Mouse (Mus musculus): ENCODE measurements around the gene Ntpcr. TPM values are rescaled to one million over a fixed set of nuclear protein-coding genes. Genes with fewer than 3 reads are reported as not detected.

Ntpcr gene
- polyA plus RNA-seq, 1 experiment from 2014 or later, result 31.3 TPM

GRCm38 (mm10) chr8:125699391-125700025 lies 30.3 kb upstream of the Ntpcr start:
- Histone ChIP-seq H3K9ac (ENCODE audit: low read length) (no peak overlapping the region), H3K4me2 (ENCODE audit: low read depth, low read length) (no peak overlapping the region), H3K4me1 (ENCODE audit: control insufficient read depth, insufficient read depth, low read length) (no peaks in the 10 kb centered on the region), H3K27me3 (ENCODE audit: control insufficient read depth, insufficient read depth, low read length) (no peaks in the 10 kb centered on the region), H3K4me3 (replicated peaks; ENCODE audit: low read length) (no peak overlapping the region), H3K9me3 (replicated peaks; ENCODE audit: control insufficient read depth, low read length) (0 out of 2 replicates have a peak, but pooled peaks cover 6% of the 10 kb centered on the region), H3K36me3 (ENCODE audit: control insufficient read depth, insufficient read depth, low read length) (no peaks in the 10 kb centered on the region), H3K27ac (ENCODE audit: low read length) (no peak overlapping the region)
- 68% methylated on average over 6 of the region's 6 CpGs for WGBS
- no peak for ATAC-seq (ENCODE audit: insufficient read depth, low FRiP score)

- no peak overlapping the region for H3K27ac ChIP-seq (ENCODE audit: low read length)
- 0 out of 2 replicates have a peak, but pooled peaks cover 6% of the 10 kb centered on the region for H3K9me3 ChIP-seq (replicated peaks; ENCODE audit: control insufficient read depth, low read length)
- no peaks in the 10 kb centered on the region for H3K4me1 ChIP-seq (ENCODE audit: control insufficient read depth, insufficient read depth, low read length)
- ATAC-seq (ENCODE audit: insufficient read depth, low FRiP score), result no peak
- no peak overlapping the region for H3K4me3 ChIP-seq (replicated peaks; ENCODE audit: low read length)
- no peak overlapping the region for H3K4me2 ChIP-seq (ENCODE audit: low read depth, low read length)
- 74% methylated on average over 7 of the region's 7 CpGs for WGBS
- H3K36me3 ChIP-seq (ENCODE audit: control insufficient read depth, insufficient read depth, low read length), result no peaks in the 10 kb centered on the region
- no peaks in the 10 kb centered on the region for H3K27me3 ChIP-seq (ENCODE audit: control insufficient read depth, insufficient read depth, low read length)
- no peak overlapping the region for H3K9ac ChIP-seq (ENCODE audit: low read length)
Measured at GRCm38 (mm10) chr8:125700407-125700806, 29.4 kb upstream of the Ntpcr start.

- Histone ChIP-seq H3K4me2 (ENCODE audit: low read depth, low read length) (no peak overlapping the region), H3K4me3 (replicated peaks; ENCODE audit: low read length) (no peak overlapping the region), H3K27ac (ENCODE audit: low read length) (no peak overlapping the region), H3K9me3 (replicated peaks; ENCODE audit: control insufficient read depth, low read length) (0 out of 2 replicates have a peak, but pooled peaks cover 6% of the 10 kb centered on the region), H3K27me3 (ENCODE audit: control insufficient read depth, insufficient read depth, low read length) (no peaks in the 10 kb centered on the region), H3K9ac (ENCODE audit: low read length) (no peak overlapping the region), H3K36me3 (ENCODE audit: control insufficient read depth, insufficient read depth, low read length) (no peaks in the 10 kb centered on the region), H3K4me1 (ENCODE audit: control insufficient read depth, insufficient read depth, low read length) (no peaks in the 10 kb centered on the region)
- WGBS, result 78% methylated on average over 15 of the region's 15 CpGs
- ATAC-seq (ENCODE audit: insufficient read depth, low FRiP score), result no peak
Measured at GRCm38 (mm10) chr8:125702868-125703473, 26.8 kb upstream of the Ntpcr start.

GRCm38 (mm10) chr8:125704434-125704833 lies 25.3 kb upstream of the Ntpcr start:
- no peak overlapping the region for H3K4me2 ChIP-seq (ENCODE audit: low read depth, low read length)
- WGBS, result 84% methylated on average over 6 of the region's 6 CpGs

GRCm38 (mm10) chr8:125705816-125706215 lies 23.9 kb upstream of the Ntpcr start:
- ATAC-seq (ENCODE audit: insufficient read depth, low FRiP score), result no peak
- H3K36me3 ChIP-seq (ENCODE audit: control insufficient read depth, insufficient read depth, low read length), result no peaks in the 10 kb centered on the region
- WGBS, result 89% methylated on average over 7 of the region's 7 CpGs

More at GRCm38 (mm10) chr8:125704434-125704833, 25.3 kb upstream of the Ntpcr start:
- no peaks in the 10 kb centered on the region for H3K27me3 ChIP-seq (ENCODE audit: control insufficient read depth, insufficient read depth, low read length)
- H3K9ac ChIP-seq (ENCODE audit: low read length), result no peak overlapping the region
- H3K9me3 ChIP-seq (replicated peaks; ENCODE audit: control insufficient read depth, low read length), result no peaks in the 10 kb centered on the region
- no peak for ATAC-seq (ENCODE audit: insufficient read depth, low FRiP score)
- no peaks in the 10 kb centered on the region for H3K4me1 ChIP-seq (ENCODE audit: control insufficient read depth, insufficient read depth, low read length)
- no peak overlapping the region for H3K4me3 ChIP-seq (replicated peaks; ENCODE audit: low read length)
- H3K36me3 ChIP-seq (ENCODE audit: control insufficient read depth, insufficient read depth, low read length), result no peaks in the 10 kb centered on the region
- no peak overlapping the region for H3K27ac ChIP-seq (ENCODE audit: low read length)

GRCm38 (mm10) chr8:125709171-125709570 lies 20.6 kb upstream of the Ntpcr start:
- Histone ChIP-seq H3K27me3 (ENCODE audit: control insufficient read depth, insufficient read depth, low read length) (no peaks in the 10 kb centered on the region), H3K9ac (ENCODE audit: low read length) (no peak overlapping the region), H3K4me2 (ENCODE audit: low read depth, low read length) (no peak overlapping the region), H3K4me1 (ENCODE audit: control insufficient read depth, insufficient read depth, low read length) (no peaks in the 10 kb centered on the region), H3K4me3 (replicated peaks; ENCODE audit: low read length) (no peak overlapping the region), H3K36me3 (ENCODE audit: control insufficient read depth, insufficient read depth, low read length) (no peaks in the 10 kb centered on the region), H3K27ac (ENCODE audit: low read length) (no peak overlapping the region), H3K9me3 (replicated peaks; ENCODE audit: control insufficient read depth, low read length) (no peaks in the 10 kb centered on the region)
- ATAC-seq (ENCODE audit: insufficient read depth, low FRiP score), result no peak
- WGBS, result 86% methylated on average over 5 of the region's 5 CpGs

More at GRCm38 (mm10) chr8:125705816-125706215, 23.9 kb upstream of the Ntpcr start:
- H3K27ac ChIP-seq (ENCODE audit: low read length), result no peak overlapping the region
- no peak overlapping the region for H3K9ac ChIP-seq (ENCODE audit: low read length)
- no peak overlapping the region for H3K4me2 ChIP-seq (ENCODE audit: low read depth, low read length)
- no peaks in the 10 kb centered on the region for H3K27me3 ChIP-seq (ENCODE audit: control insufficient read depth, insufficient read depth, low read length)
- no peaks in the 10 kb centered on the region for H3K9me3 ChIP-seq (replicated peaks; ENCODE audit: control insufficient read depth, low read length)
- H3K4me3 ChIP-seq (replicated peaks; ENCODE audit: low read length), result no peak overlapping the region
- H3K4me1 ChIP-seq (ENCODE audit: control insufficient read depth, insufficient read depth, low read length), result no peaks in the 10 kb centered on the region

- no peak; the same call in 1 of the 2 replicates for ATAC-seq (ENCODE audit: insufficient read depth, low FRiP score)
- Histone ChIP-seq H3K27ac (ENCODE audit: low read length) (no peak overlapping the region), H3K4me2 (ENCODE audit: low read depth, low read length) (no peak overlapping the region), H3K4me3 (replicated peaks; ENCODE audit: low read length) (no peak overlapping the region), H3K4me1 (ENCODE audit: control insufficient read depth, insufficient read depth, low read length) (no peaks in the 10 kb centered on the region), H3K36me3 (ENCODE audit: control insufficient read depth, insufficient read depth, low read length) (no peaks in the 10 kb centered on the region), H3K9me3 (replicated peaks; ENCODE audit: control insufficient read depth, low read length) (no peaks in the 10 kb centered on the region), H3K9ac (ENCODE audit: low read length) (no peak overlapping the region), H3K27me3 (ENCODE audit: control insufficient read depth, insufficient read depth, low read length) (no peaks in the 10 kb centered on the region)
- 71% methylated on average over 5 of the region's 5 CpGs for WGBS
Measured at GRCm38 (mm10) chr8:125711514-125711913, 18.2 kb upstream of the Ntpcr start.

GRCm38 (mm10) chr8:125716211-125716610 lies 13.6 kb upstream of the Ntpcr start:
- Histone ChIP-seq H3K9me3 (replicated peaks; ENCODE audit: control insufficient read depth, low read length) (no peaks in the 10 kb centered on the region), H3K9ac (ENCODE audit: low read length) (no peak overlapping the region), H3K4me1 (ENCODE audit: control insufficient read depth, insufficient read depth, low read length) (no peaks in the 10 kb centered on the region), H3K4me3 (replicated peaks; ENCODE audit: low read length) (no peak overlapping the region), H3K4me2 (ENCODE audit: low read depth, low read length) (no peak overlapping the region), H3K36me3 (ENCODE audit: control insufficient read depth, insufficient read depth, low read length) (no peaks in the 10 kb centered on the region), H3K27ac (ENCODE audit: low read length) (no peak overlapping the region), H3K27me3 (ENCODE audit: control insufficient read depth, insufficient read depth, low read length) (no peaks in the 10 kb centered on the region)
- 42% methylated on average over 4 of the region's 4 CpGs for WGBS
- ATAC-seq (ENCODE audit: insufficient read depth, low FRiP score), result no peak

- Histone ChIP-seq H3K4me3 (replicated peaks; ENCODE audit: low read length) (no peak overlapping the region), H3K27ac (ENCODE audit: low read length) (no peak overlapping the region)
- 35% methylated on average over 7 of the region's 7 CpGs for WGBS
Measured at GRCm38 (mm10) chr8:125716613-125717012, 13.2 kb upstream of the Ntpcr start.

More at GRCm38 (mm10) chr8:125716613-125717012, 13.2 kb upstream of the Ntpcr start:
- Histone ChIP-seq H3K9ac (ENCODE audit: low read length) (no peak overlapping the region), H3K27me3 (ENCODE audit: control insufficient read depth, insufficient read depth, low read length) (no peaks in the 10 kb centered on the region), H3K4me1 (ENCODE audit: control insufficient read depth, insufficient read depth, low read length) (no peaks in the 10 kb centered on the region), H3K36me3 (ENCODE audit: control insufficient read depth, insufficient read depth, low read length) (no peaks in the 10 kb centered on the region), H3K4me2 (ENCODE audit: low read depth, low read length) (no peak overlapping the region), H3K9me3 (replicated peaks; ENCODE audit: control insufficient read depth, low read length) (no peaks in the 10 kb centered on the region)
- no peak for ATAC-seq (ENCODE audit: insufficient read depth, low FRiP score)

Data from stomach, embryonic 16.5 days (tissue).